Mouse (Mus musculus) heart, embryonic 10.5 days (tissue): Measurements from ENCODE around the gene Ciita. TPM values are rescaled to one million over a fixed set of nuclear protein-coding genes. Genes with fewer than 3 reads are reported as not detected.

Experiments
- DNase-seq: peaks from one replicate; pipeline ENCODE4 v3.0.0-alpha.2; 2017; ENCODE audit warnings: low spot score
- H3K27ac ChIP-seq: fragments of 300-500 bp; sonication (generic); 2 replicates; pipeline ENCODE4 v1.5.1; 2016; ENCODE audit warnings: mild to moderate bottlenecking
- H3K27me3 ChIP-seq: fragments of 300-500 bp; sonication (generic); 2 replicates; pipeline ENCODE4 v1.6.1; 2016; ENCODE audit warnings: mild to moderate bottlenecking; ENCODE audit not compliant: poor library complexity, insufficient read depth, severe bottlenecking
- H3K36me3 ChIP-seq: fragments of 300-500 bp; sonication (generic); 2 replicates; pipeline ENCODE4 v1.6.1; 2016; ENCODE audit warnings: mild to moderate bottlenecking, moderate library complexity
- H3K4me1 ChIP-seq: fragments of 300-500 bp; sonication (generic); 2 replicates; pipeline ENCODE4 v1.6.1; 2016; ENCODE audit warnings: mild to moderate bottlenecking
- H3K4me3 ChIP-seq: fragments of 300-500 bp; sonication (generic); 2 replicates; pipeline ENCODE4 v1.5.1; 2016; ENCODE audit warnings: mild to moderate bottlenecking, moderate library complexity
- H3K9me3 ChIP-seq: fragments of 300-500 bp; sonication (generic); 2 replicates; pipeline ENCODE4 v1.6.1; 2016; ENCODE audit warnings: mild to moderate bottlenecking, moderate library complexity
- WGBS: fragments of 180-500 bp; shearing (Covaris S2); methylation state at CpG from one replicate; pipeline ENCODE4 v1.1.7; 2016; 5-methylcytosine and 5-hydroxymethylcytosine counted together
- polyA plus RNA-seq: library from polyadenylated mRNA; unstranded; fragments of >200 nt; fragmentation: Nextera tagmentation; extraction: Ambion mirVana; gene quantifications from 2 replicates; pipeline ENCODE4 v1.2.1, GENCODE M21; 2016

Gene Ciita
- polyA plus RNA-seq = 0.05 and 0.27 TPM in 2 replicates

GRCm38 (mm10) chr16:10479857-10480256 lies at the start of gene Ciita:
Ciita (plus strand) TSS chr16:10480059.
- 65% methylated on average over 5 of the region's 5 CpGs for WGBS
- DNase-seq = no peak
- H3K27me3 ChIP-seq = no peaks in the 10 kb centered on the region
- no peak within 1 kb of the TSS for H3K27ac ChIP-seq
- no peaks in the 10 kb centered on the region for H3K36me3 ChIP-seq
- H3K4me1 ChIP-seq = no peaks in the 10 kb centered on the region
- H3K9me3 ChIP-seq = no peaks in the 10 kb centered on the region
- H3K4me3 ChIP-seq = no peak within 1 kb of the TSS

- no peak for DNase-seq
- H3K4me3 ChIP-seq = no peak overlapping the region
- no peaks in the 10 kb centered on the region for H3K27me3 ChIP-seq
- no peak overlapping the region for H3K27ac ChIP-seq
- no peaks in the 10 kb centered on the region for H3K9me3 ChIP-seq
- peaks cover 5% of the 10 kb centered on the region; the same call in 1 of the 2 replicates for H3K4me1 ChIP-seq
- H3K36me3 ChIP-seq = no peaks in the 10 kb centered on the region
- WGBS = 66% methylated on average over 1 of the region's 1 CpGs
These were observed 47.9 kb upstream of the Ciita start for GRCm38 (mm10) chr16:10431911-10432310.

GRCm38 (mm10) chr16:10432387-10432786 lies 47.5 kb upstream of the Ciita start:
- 84% methylated on average over 4 of the region's 4 CpGs for WGBS
- peaks cover 5% of the 10 kb centered on the region; the same call in 1 of the 2 replicates for H3K4me1 ChIP-seq
- H3K4me3 ChIP-seq = no peak overlapping the region
- DNase-seq = no peak
- H3K27me3 ChIP-seq = no peaks in the 10 kb centered on the region
- no peak overlapping the region for H3K27ac ChIP-seq
- H3K36me3 ChIP-seq = no peaks in the 10 kb centered on the region
- no peaks in the 10 kb centered on the region for H3K9me3 ChIP-seq

GRCm38 (mm10) chr16:10433344-10433743 lies 46.5 kb upstream of the Ciita start:
- Histone ChIP-seq H3K4me3 (no peak overlapping the region), H3K9me3 (no peaks in the 10 kb centered on the region), H3K36me3 (0 out of 2 replicates have a peak, but pooled peaks cover under 1% of the 10 kb centered on the region), H3K27ac (no peak overlapping the region), H3K27me3 (no peaks in the 10 kb centered on the region), H3K4me1 (peaks cover 5% of the 10 kb centered on the region; the same call in 1 of the 2 replicates)
- 82% methylated on average over 5 of the region's 5 CpGs for WGBS
- DNase-seq = no peak

- H3K27ac ChIP-seq = no peak overlapping the region
- H3K4me3 ChIP-seq = no peak overlapping the region
- 78% methylated on average over 6 of the region's 6 CpGs for WGBS
- peaks cover 5% of the 10 kb centered on the region for H3K36me3 ChIP-seq
- H3K4me1 ChIP-seq = peaks cover 5% of the 10 kb centered on the region; the same call in 1 of the 2 replicates
- H3K9me3 ChIP-seq = no peaks in the 10 kb centered on the region
- no peaks in the 10 kb centered on the region for H3K27me3 ChIP-seq
- DNase-seq = no peak
These were observed 43.7 kb upstream of the Ciita start for GRCm38 (mm10) chr16:10436166-10436565.

- H3K4me1 ChIP-seq = peaks cover under 1% of the 10 kb centered on the region; the same call in 1 of the 2 replicates
- no peak for DNase-seq
- no peak overlapping the region for H3K27ac ChIP-seq
- H3K4me3 ChIP-seq = no peak overlapping the region
- WGBS = 82% methylated on average over 5 of the region's 5 CpGs
- H3K36me3 ChIP-seq = peaks cover 5% of the 10 kb centered on the region
- no peaks in the 10 kb centered on the region for H3K27me3 ChIP-seq
- no peaks in the 10 kb centered on the region for H3K9me3 ChIP-seq
These were observed 41.8 kb upstream of the Ciita start for GRCm38 (mm10) chr16:10438055-10438454.

- Histone ChIP-seq H3K27ac (no peak overlapping the region), H3K9me3 (no peaks in the 10 kb centered on the region), H3K27me3 (no peaks in the 10 kb centered on the region), H3K36me3 (peaks cover 5% of the 10 kb centered on the region), H3K4me3 (no peak overlapping the region), H3K4me1 (peaks cover 6% of the 10 kb centered on the region; the same call in 1 of the 2 replicates)
- DNase-seq = no peak
- 85% methylated on average over 6 of the region's 6 CpGs for WGBS
These were observed 38.5 kb upstream of the Ciita start for GRCm38 (mm10) chr16:10441328-10441727.

GRCm38 (mm10) chr16:10441761-10442160 lies 38.1 kb upstream of the Ciita start:
- no peak for DNase-seq
- Histone ChIP-seq H3K4me3 (no peak overlapping the region), H3K4me1 (peaks cover 10% of the 10 kb centered on the region; the same call in 1 of the 2 replicates), H3K27ac (no peak overlapping the region), H3K9me3 (no peaks in the 10 kb centered on the region), H3K27me3 (no peaks in the 10 kb centered on the region), H3K36me3 (peaks cover 5% of the 10 kb centered on the region)
- WGBS = 88% methylated on average over 4 of the region's 4 CpGs

- Histone ChIP-seq H3K36me3 (peaks cover under 1% of the 10 kb centered on the region; the same call in 1 of the 2 replicates), H3K9me3 (no peaks in the 10 kb centered on the region), H3K4me1 (peaks cover 22% of the 10 kb centered on the region), H3K27me3 (no peaks in the 10 kb centered on the region), H3K27ac (no peak overlapping the region), H3K4me3 (no peak overlapping the region)
- DNase-seq = no peak
These were observed 36.1 kb upstream of the Ciita start for GRCm38 (mm10) chr16:10443723-10444122.

GRCm38 (mm10) chr16:10446573-10447263 lies 33.1 kb upstream of the Ciita start:
- DNase-seq = no peak
- Histone ChIP-seq H3K27me3 (no peaks in the 10 kb centered on the region), H3K4me1 (peaks cover 22% of the 10 kb centered on the region), H3K9me3 (no peaks in the 10 kb centered on the region), H3K4me3 (peak overlapping the region; percentile 60), H3K27ac (peak overlapping the region; percentile 81), H3K36me3 (no peaks in the 10 kb centered on the region)
- 25% methylated on average over 13 of the region's 13 CpGs for WGBS

- peak within 1 kb of the TSS; percentile 81 for H3K27ac ChIP-seq
These were observed 32.6 kb upstream of the Ciita start, which contains the start of gene Tvp23a for GRCm38 (mm10) chr16:10447264-10447594. Tvp23a (minus strand) TSS chr16:10447362.

GRCm38 (mm10) chr16:10447781-10448180 lies 32.1 kb upstream of the Ciita start:
- DNase-seq = no peak
- no peaks in the 10 kb centered on the region for H3K36me3 ChIP-seq
- peak overlapping the region; percentile 81 for H3K27ac ChIP-seq
- peak overlapping the region; percentile 60 for H3K4me3 ChIP-seq
- WGBS = 73% methylated on average over 2 of the region's 2 CpGs
- H3K9me3 ChIP-seq = no peaks in the 10 kb centered on the region
- peaks cover 22% of the 10 kb centered on the region for H3K4me1 ChIP-seq
- H3K27me3 ChIP-seq = no peaks in the 10 kb centered on the region

More at GRCm38 (mm10) chr16:10447264-10447594, 32.6 kb upstream of the Ciita start, which contains the start of gene Tvp23a:
- Histone ChIP-seq H3K9me3 (no peaks in the 10 kb centered on the region), H3K4me1 (peaks cover 22% of the 10 kb centered on the region), H3K4me3 (peak within 1 kb of the TSS; percentile 60), H3K27me3 (no peaks in the 10 kb centered on the region), H3K36me3 (no peaks in the 10 kb centered on the region)
- DNase-seq = peak; percentile 87
- 4% methylated on average over 12 of the region's 12 CpGs for WGBS

GRCm38 (mm10) chr16:10448931-10449330 lies 30.9 kb upstream of the Ciita start:
- H3K36me3 ChIP-seq = no peaks in the 10 kb centered on the region
- no peak for DNase-seq
- no peaks in the 10 kb centered on the region for H3K27me3 ChIP-seq
- no peak overlapping the region for H3K27ac ChIP-seq
- WGBS = 86% methylated on average over 9 of the region's 9 CpGs
- peaks cover 22% of the 10 kb centered on the region for H3K4me1 ChIP-seq
- no peak overlapping the region for H3K4me3 ChIP-seq
- H3K9me3 ChIP-seq = no peaks in the 10 kb centered on the region
